Mouse (Mus musculus): ENCODE measurements around the gene Gm20388. TPM values are rescaled to one million over a fixed set of nuclear protein-coding genes. Genes with fewer than 3 reads are reported as not detected.
A peak's percentile ranks its signal among the peaks of the same experiment; 100 is the strongest.

Gene Gm20388
- polyA plus RNA-seq, 1 experiment from 2014 or later = 5.5 TPM

GRCm38 (mm10) chr8:120490354-120491141 is 579.9 kb downstream of the Gm20388 start:
- peaks cover 99% of the 10 kb centered on the region for H3K4me1 ChIP-seq
- H3K4me3 ChIP-seq = peak overlapping the region; percentile 89
- H3K36me3 ChIP-seq (replicated peaks) = no peaks in the 10 kb centered on the region
- peaks cover 56% of the 10 kb centered on the region for H3K27me3 ChIP-seq (ENCODE audit: poor library complexity, severe bottlenecking)
- H3K27ac ChIP-seq = peak overlapping the region; percentile 98
- DNase-seq (ENCODE audit: extremely low spot score, low spot score) = no peak
- H3K9me3 ChIP-seq = no peaks in the 10 kb centered on the region
- WGBS = 14% methylated on average over 12 of the region's 12 CpGs

GRCm38 (mm10) chr8:120491166-120491793 is 580.6 kb downstream of the Gm20388 start:
- Histone ChIP-seq H3K36me3 (replicated peaks) (0 out of 2 replicates have a peak, but pooled peaks cover 2% of the 10 kb centered on the region), H3K4me1 (peaks cover 98% of the 10 kb centered on the region), H3K4me3 (peak overlapping the region; percentile 89), H3K27ac (0 out of 2 replicates have a peak overlapping the region, but pooled peaks have one; percentile 4), H3K27me3 (ENCODE audit: poor library complexity, severe bottlenecking) (peaks cover 51% of the 10 kb centered on the region), H3K9me3 (no peaks in the 10 kb centered on the region)
- DNase-seq (ENCODE audit: extremely low spot score, low spot score) = no peak
- WGBS = 73% methylated on average over 5 of the region's 5 CpGs

- Histone ChIP-seq H3K4me3 (peak overlapping the region; percentile 23; the same call in 1 of the 2 replicates), H3K36me3 (replicated peaks) (0 out of 2 replicates have a peak, but pooled peaks cover 2% of the 10 kb centered on the region), H3K27ac (peak overlapping the region; percentile 21; the same call in 1 of the 2 replicates), H3K9me3 (no peaks in the 10 kb centered on the region), H3K4me1 (peaks cover 98% of the 10 kb centered on the region), H3K27me3 (ENCODE audit: poor library complexity, severe bottlenecking) (peaks cover 54% of the 10 kb centered on the region)
- 63% methylated on average over 14 of the region's 14 CpGs for WGBS
- no peak for DNase-seq (ENCODE audit: extremely low spot score, low spot score)
Observed at GRCm38 (mm10) chr8:120492193-120492880, 581.7 kb downstream of the Gm20388 start.

- H3K27ac ChIP-seq = peak overlapping the region; percentile 56
- H3K4me3 ChIP-seq = peak overlapping the region; percentile 23
- peaks cover 98% of the 10 kb centered on the region for H3K4me1 ChIP-seq
- H3K27me3 ChIP-seq (ENCODE audit: poor library complexity, severe bottlenecking) = peaks cover 54% of the 10 kb centered on the region
- 50% methylated on average over 4 of the region's 4 CpGs for WGBS
- DNase-seq (ENCODE audit: extremely low spot score, low spot score) = no peak
- H3K36me3 ChIP-seq (replicated peaks) = 0 out of 2 replicates have a peak, but pooled peaks cover 2% of the 10 kb centered on the region
- H3K9me3 ChIP-seq = no peaks in the 10 kb centered on the region
Observed at GRCm38 (mm10) chr8:120492881-120493220, 582.2 kb downstream of the Gm20388 start.

- DNase-seq (ENCODE audit: extremely low spot score, low spot score) = no peak
- peaks cover 54% of the 10 kb centered on the region for H3K27me3 ChIP-seq (ENCODE audit: poor library complexity, severe bottlenecking)
- H3K9me3 ChIP-seq = no peaks in the 10 kb centered on the region
- H3K4me1 ChIP-seq = peaks cover 98% of the 10 kb centered on the region
- peak overlapping the region; percentile 56 for H3K27ac ChIP-seq
- WGBS = 68% methylated on average over 16 of the region's 16 CpGs
- peak overlapping the region; percentile 23; the same call in 1 of the 2 replicates for H3K4me3 ChIP-seq
- 0 out of 2 replicates have a peak, but pooled peaks cover 2% of the 10 kb centered on the region for H3K36me3 ChIP-seq (replicated peaks)
Observed at GRCm38 (mm10) chr8:120493508-120494464, 583.1 kb downstream of the Gm20388 start.

DNA sequence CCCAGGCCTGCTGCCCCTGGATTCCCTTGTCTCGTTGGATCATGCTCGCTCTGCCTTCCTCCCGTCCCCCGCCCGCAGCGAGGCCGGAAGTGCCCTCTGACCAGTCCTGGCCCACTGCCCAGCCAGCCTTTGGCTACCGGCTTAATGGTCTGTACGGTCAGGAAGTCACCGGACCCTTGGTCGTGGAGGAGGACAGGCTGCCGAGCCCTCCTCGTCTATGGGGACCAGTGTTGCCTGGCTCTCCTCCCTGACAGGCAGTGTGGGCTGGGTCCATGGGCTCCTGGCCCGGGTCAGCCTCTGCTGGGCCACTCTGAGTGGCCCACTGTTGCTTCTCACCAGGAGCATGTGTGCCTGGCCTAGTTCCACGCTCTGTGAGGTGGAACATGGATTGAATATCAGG is 584.3 kb downstream of the Gm20388 start:
- 0 out of 2 replicates have a peak, but pooled peaks cover 2% of the 10 kb centered on the region for H3K36me3 ChIP-seq (replicated peaks)
- no peak for DNase-seq (ENCODE audit: extremely low spot score, low spot score)
- H3K27ac ChIP-seq = peak overlapping the region; percentile 71
- H3K4me1 ChIP-seq = peaks cover 98% of the 10 kb centered on the region
- no peaks in the 10 kb centered on the region for H3K9me3 ChIP-seq
- peaks cover 48% of the 10 kb centered on the region for H3K27me3 ChIP-seq (ENCODE audit: poor library complexity, severe bottlenecking)
- H3K4me3 ChIP-seq = 0 out of 2 replicates have a peak overlapping the region, but pooled peaks have one; percentile 6
- 75% methylated on average over 15 of the region's 15 CpGs for WGBS

- no peak for DNase-seq (ENCODE audit: extremely low spot score, low spot score)
- Histone ChIP-seq H3K27ac (no peak overlapping the region), H3K4me1 (peaks cover 98% of the 10 kb centered on the region), H3K4me3 (no peak overlapping the region), H3K9me3 (no peaks in the 10 kb centered on the region), H3K27me3 (ENCODE audit: poor library complexity, severe bottlenecking) (peaks cover 46% of the 10 kb centered on the region), H3K36me3 (replicated peaks) (0 out of 2 replicates have a peak, but pooled peaks cover 2% of the 10 kb centered on the region)
- 80% methylated on average over 5 of the region's 5 CpGs for WGBS
Observed at GRCm38 (mm10) chr8:120495461-120495860, 584.8 kb downstream of the Gm20388 start.

GRCm38 (mm10) chr8:120496478-120496877 is 585.8 kb downstream of the Gm20388 start:
- H3K9me3 ChIP-seq = no peaks in the 10 kb centered on the region
- WGBS = 97% methylated on average over 15 of the region's 15 CpGs
- 0 out of 2 replicates have a peak, but pooled peaks cover 2% of the 10 kb centered on the region for H3K36me3 ChIP-seq (replicated peaks)
- H3K4me1 ChIP-seq = peaks cover 98% of the 10 kb centered on the region
- peaks cover 46% of the 10 kb centered on the region for H3K27me3 ChIP-seq (ENCODE audit: poor library complexity, severe bottlenecking)
- peak overlapping the region; percentile 39; the same call in 1 of the 2 replicates for H3K4me3 ChIP-seq
- DNase-seq (ENCODE audit: extremely low spot score, low spot score) = no peak
- H3K27ac ChIP-seq = peak overlapping the region; percentile 84

DNA sequence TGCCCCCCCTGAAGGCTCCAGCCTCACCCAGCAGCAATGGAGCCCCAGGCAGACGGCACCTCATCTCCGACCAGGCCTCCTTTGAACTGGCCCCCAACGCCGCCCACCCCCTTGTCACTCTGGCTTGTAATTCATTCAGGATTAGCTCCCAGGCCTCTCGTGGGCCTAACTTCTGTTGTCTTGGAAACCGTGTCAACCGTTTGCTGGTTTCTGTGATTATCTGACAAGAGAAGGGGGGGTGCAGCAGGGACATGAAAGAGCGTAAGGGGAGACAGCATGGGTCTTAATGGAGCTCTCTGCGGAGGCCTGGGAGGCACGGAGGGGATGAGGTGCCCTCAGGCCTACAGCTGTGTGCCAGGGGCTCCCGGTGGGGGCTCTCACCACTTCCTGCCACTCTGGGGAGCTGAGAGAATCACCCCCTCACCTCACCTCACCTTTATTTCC is 586.9 kb downstream of the Gm20388 start:
- H3K27ac ChIP-seq = peak overlapping the region; percentile 84
- H3K9me3 ChIP-seq = no peaks in the 10 kb centered on the region
- H3K4me1 ChIP-seq = peaks cover 98% of the 10 kb centered on the region
- DNase-seq (ENCODE audit: extremely low spot score, low spot score) = peak; percentile 71
- H3K36me3 ChIP-seq (replicated peaks) = 0 out of 2 replicates have a peak, but pooled peaks cover 2% of the 10 kb centered on the region
- 11% methylated on average over 11 of the region's 11 CpGs for WGBS
- H3K4me3 ChIP-seq = peak overlapping the region; percentile 39
- H3K27me3 ChIP-seq (ENCODE audit: poor library complexity, severe bottlenecking) = peaks cover 46% of the 10 kb centered on the region

- H3K27me3 ChIP-seq (ENCODE audit: poor library complexity, severe bottlenecking) = peaks cover 46% of the 10 kb centered on the region
- H3K9me3 ChIP-seq = no peaks in the 10 kb centered on the region
- no peak for DNase-seq (ENCODE audit: extremely low spot score, low spot score)
- peaks cover 98% of the 10 kb centered on the region for H3K4me1 ChIP-seq
- 25% methylated on average over 4 of the region's 4 CpGs for WGBS
- H3K4me3 ChIP-seq = peak overlapping the region; percentile 39
- peak overlapping the region; percentile 84 for H3K27ac ChIP-seq
- 0 out of 2 replicates have a peak, but pooled peaks cover 2% of the 10 kb centered on the region for H3K36me3 ChIP-seq (replicated peaks)
Observed at GRCm38 (mm10) chr8:120498349-120498831, 587.7 kb downstream of the Gm20388 start.

DNA sequence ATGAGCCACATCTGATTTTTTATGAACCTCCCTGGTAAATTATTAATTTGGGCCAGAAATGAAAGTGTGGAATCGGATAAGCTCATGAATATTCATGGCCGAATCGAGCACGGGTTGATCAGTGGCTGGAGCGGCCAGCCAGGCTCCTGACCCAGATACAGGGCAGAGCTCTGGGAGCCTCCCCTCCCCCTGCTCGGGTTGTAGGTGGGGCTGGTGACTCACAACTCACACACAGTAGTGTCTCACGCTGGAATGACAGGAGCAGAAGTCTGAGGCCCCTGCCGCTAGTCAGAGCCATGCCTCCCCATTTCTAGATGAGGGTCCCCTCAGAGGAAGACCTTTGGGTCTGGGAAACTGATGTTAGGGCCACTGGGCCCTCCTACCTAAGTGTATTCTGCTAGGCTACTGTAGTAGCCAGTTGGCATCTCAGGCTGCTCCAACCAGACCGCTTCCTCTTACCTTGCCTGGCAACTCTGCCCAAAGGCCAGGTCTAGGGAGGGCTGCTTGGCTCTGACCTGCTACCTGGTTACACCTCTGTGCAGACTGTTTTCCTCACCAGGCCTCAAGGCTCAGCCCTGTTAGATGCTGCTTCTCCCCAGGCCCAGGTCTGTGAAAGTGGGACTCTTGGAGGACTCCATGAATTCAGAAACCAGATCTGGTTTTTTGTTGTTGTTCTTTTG is 588.4 kb downstream of the Gm20388 start:
- H3K4me1 ChIP-seq = peaks cover 98% of the 10 kb centered on the region
- no peaks in the 10 kb centered on the region for H3K9me3 ChIP-seq
- peak overlapping the region; percentile 39 for H3K4me3 ChIP-seq
- no peak for DNase-seq (ENCODE audit: extremely low spot score, low spot score)
- H3K27ac ChIP-seq = peak overlapping the region; percentile 84
- 18% methylated on average over 9 of the region's 9 CpGs for WGBS
- H3K36me3 ChIP-seq (replicated peaks) = 0 out of 2 replicates have a peak, but pooled peaks cover 2% of the 10 kb centered on the region
- peaks cover 46% of the 10 kb centered on the region for H3K27me3 ChIP-seq (ENCODE audit: poor library complexity, severe bottlenecking)
